Mouse (Mus musculus) cerebellum, adult 9-11 months (tissue): ENCODE data around the gene Pced1b.
A peak's percentile ranks its signal among the peaks of the same experiment; 100 is the strongest.
"Not testable (repeated sequence)": the region's sequence is repeated elsewhere in the genome, so short reads cannot be mapped to it uniquely, and the experiment has no call there.

Source experiments
- DNase-seq: peaks from one replicate; pipeline ENCODE4 v3.0.0; 2022

The Pced1b gene

GRCm38 (mm10) chr15:97345917-97346316 lies 99.0 kb downstream of the Pced1b start:
- DNase-seq = no peak

DNA sequence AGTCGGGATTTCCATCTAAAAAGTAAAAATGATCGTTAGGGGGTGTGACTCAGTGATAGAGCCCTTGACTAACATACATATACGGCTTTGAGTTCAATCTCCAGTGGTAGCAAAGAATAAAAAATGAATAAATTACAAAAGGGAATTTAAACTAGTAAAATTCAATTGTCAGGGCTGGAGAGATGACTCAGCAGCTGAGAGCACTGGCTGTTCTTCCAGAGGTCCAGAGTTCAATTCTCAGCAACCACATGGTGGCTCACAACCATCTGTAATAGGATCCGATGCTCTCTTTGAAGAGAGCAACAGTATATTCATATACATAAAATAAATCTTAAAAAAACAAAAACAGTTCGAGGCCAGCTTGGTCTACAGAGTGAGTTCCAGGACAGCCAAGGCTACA lies 99.5 kb downstream of the Pced1b start:
- DNase-seq = no peak

- no peak for DNase-seq
Observed at GRCm38 (mm10) chr15:97346897-97347296, 100.0 kb downstream of the Pced1b start.

DNA sequence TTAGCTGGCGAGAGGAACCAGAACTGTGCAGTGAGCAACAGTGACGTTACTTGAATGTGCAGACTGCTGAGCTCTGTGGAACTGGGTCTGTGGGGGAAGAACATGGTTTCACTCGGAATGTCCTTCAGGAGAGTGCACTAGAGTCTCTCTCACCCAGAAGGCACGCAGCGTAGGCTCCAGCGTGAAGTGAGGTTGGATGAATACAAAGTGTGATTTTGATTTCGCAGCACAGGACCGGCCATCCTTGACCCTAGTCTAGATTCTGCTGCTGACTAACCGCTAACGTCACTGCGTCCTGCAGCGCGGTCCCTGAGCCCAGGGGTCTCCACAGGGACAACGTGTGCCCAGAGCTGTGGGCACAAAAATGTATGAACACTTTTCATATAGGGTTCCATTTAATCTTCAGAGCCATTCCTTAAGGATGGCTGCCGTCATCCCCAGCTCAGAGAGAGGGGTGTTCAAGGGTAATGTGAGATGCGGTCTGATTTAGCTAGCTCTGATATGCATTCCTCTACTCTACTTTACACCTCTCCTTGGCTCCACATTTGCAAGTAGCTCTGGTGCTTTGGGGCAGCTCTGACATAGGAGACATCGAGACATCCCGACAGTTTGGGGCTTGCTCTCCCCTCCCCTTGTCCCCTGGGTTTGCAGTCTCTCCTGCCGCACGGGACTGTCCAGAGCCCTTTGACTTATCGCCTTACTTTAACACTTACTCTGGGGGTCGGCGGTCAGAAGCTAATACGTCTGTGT lies 101.8 kb downstream of the Pced1b start:
- no peak for DNase-seq

- DNase-seq = no peak
Observed at GRCm38 (mm10) chr15:97350528-97350927, 103.6 kb downstream of the Pced1b start.

DNA sequence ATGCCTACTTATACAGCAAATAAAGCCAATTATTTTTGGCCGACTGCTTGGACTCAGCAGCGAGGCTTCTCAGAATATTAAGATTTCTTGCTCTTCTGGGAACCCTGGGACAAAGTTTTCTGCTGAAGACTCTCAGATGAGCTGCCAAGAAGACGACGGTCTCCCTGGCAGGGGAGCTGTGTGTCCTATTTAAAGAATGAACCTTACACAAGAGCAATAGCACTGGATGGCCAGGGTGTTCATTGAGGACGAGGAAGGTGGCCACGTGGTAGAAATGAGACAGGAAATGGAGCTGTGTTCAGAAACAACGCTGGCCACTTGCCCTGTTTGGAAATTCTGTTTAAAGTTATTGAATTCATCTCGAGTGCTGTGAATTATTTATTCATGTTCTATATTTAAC lies 104.1 kb downstream of the Pced1b start:
- peak; percentile 16 for DNase-seq

GRCm38 (mm10) chr15:97351681-97352080 lies 104.8 kb downstream of the Pced1b start:
- DNase-seq = no peak

- DNase-seq = no peak
Observed at GRCm38 (mm10) chr15:97355676-97356303, 108.9 kb downstream of the Pced1b start.

GRCm38 (mm10) chr15:97357016-97357415 lies 110.1 kb downstream of the Pced1b start:
- DNase-seq = no peak

GRCm38 (mm10) chr15:97360842-97361770 lies 114.2 kb downstream of the Pced1b start:
- no peak for DNase-seq

- DNase-seq = no peak
Observed at GRCm38 (mm10) chr15:97361771-97362171, 114.9 kb downstream of the Pced1b start.

- not testable (repeated sequence) for DNase-seq
Observed at GRCm38 (mm10) chr15:97364271-97364670, 117.4 kb downstream of the Pced1b start.

GRCm38 (mm10) chr15:97364968-97365367 lies 118.1 kb downstream of the Pced1b start:
- DNase-seq = no peak

- no peak for DNase-seq
Observed at GRCm38 (mm10) chr15:97368035-97368608, 121.2 kb downstream of the Pced1b start.

GRCm38 (mm10) chr15:97368631-97369030 lies 121.7 kb downstream of the Pced1b start:
- DNase-seq = no peak

- DNase-seq = no peak
Observed at GRCm38 (mm10) chr15:97369144-97369543, 122.2 kb downstream of the Pced1b start.

- DNase-seq = no peak
Observed at GRCm38 (mm10) chr15:97370880-97371279, 124.0 kb downstream of the Pced1b start.

- not testable (repeated sequence) for DNase-seq
Observed at GRCm38 (mm10) chr15:97372043-97372442, 125.1 kb downstream of the Pced1b start.

DNA sequence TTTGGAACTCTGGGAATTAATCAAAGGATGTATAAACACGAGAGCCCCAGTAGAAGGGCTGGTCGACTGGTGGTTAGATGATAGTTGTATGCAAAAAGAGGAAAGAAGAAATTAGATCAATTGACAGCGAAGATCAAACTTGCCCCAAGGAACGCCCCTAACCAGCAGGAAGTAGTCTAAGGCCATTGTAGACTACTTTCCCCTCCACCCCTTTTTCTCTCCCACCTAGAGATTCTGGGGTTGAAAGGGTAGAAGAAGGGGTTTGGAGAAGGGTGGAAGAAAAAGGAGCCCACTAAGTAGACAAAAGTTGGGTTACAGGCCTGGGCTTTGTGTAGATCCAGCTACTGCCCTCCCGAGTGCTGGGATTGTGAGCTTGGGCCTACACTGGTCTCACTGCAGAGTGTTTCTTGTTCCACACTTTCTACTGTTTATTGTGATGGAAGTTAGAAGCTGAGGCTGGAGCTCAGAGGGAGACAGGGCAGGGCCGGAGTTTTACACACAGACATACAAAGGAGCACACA lies 125.8 kb downstream of the Pced1b start:
- no peak for DNase-seq

GRCm38 (mm10) chr15:97373203-97374084 lies 126.5 kb downstream of the Pced1b start:
- no peak for DNase-seq

DNA sequence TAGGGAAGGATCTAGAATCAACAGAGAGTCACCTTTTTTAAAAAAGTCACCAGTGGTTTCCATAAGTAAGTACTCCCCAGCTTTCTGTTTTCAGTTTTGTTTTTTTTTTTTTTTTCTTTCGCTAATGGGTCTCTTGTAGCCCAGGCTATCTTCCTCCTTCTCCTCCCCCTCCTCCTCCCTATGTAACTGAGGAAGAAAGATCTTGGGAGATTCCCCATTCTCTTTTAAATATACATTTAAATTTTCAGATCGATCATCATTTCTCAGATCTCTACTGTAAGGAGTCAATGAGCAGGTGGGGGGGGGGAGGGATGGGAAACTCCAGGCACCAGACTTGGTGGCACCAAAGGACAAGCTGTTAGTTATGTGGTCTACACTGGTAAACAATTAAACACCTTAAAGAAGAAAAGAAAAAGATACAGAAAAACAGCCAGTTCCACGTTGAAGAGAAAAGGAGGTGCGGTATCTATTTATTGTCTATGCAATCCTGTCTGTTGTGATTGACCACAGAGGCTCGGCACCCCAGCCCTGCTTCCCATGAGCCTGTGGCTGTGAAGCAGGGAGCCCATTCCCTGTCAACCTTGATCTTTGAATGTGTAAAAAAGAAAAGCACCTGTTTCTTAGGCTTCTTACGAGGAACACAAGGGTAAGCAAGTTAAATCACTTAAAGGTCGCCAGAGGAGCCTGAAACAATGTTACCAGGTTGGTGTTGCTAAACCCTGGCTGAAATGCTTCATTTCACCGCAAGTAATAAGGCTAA lies 127.4 kb downstream of the Pced1b start:
- DNase-seq = no peak
